Mouse (Mus musculus): ENCODE results near the gene Banp. TPM values are rescaled to one million over a fixed set of nuclear protein-coding genes. Genes with fewer than 3 reads are reported as not detected.

The Banp gene
- polyA plus RNA-seq, 2 experiments: 33.2 to 97.7 TPM

- DNase-seq (ENCODE audit: low spot score): no peak
- Histone ChIP-seq H3K4me1 (ENCODE audit: control insufficient read depth, insufficient read depth, low read length) (peaks cover 18% of the 10 kb centered on the region), H3K4me3 (replicated peaks; ENCODE audit: low read length) (no peak overlapping the region), H3K27ac (replicated peaks; ENCODE audit: low read depth, low read length) (no peak overlapping the region), H3K9ac (ENCODE audit: low read depth, low read length, severe bottlenecking) (no peak overlapping the region), H3K36me3 (ENCODE audit: control insufficient read depth, insufficient read depth, low read length) (no peaks in the 10 kb centered on the region), H3K4me2 (replicated peaks; ENCODE audit: low read depth, low read length, severe bottlenecking) (no peak overlapping the region), H3K27me3 (ENCODE audit: control insufficient read depth, insufficient read depth, low read length) (no peaks in the 10 kb centered on the region), H3K9me3 (ENCODE audit: control insufficient read depth, low read length) (no peaks in the 10 kb centered on the region)
- ATAC-seq (ENCODE audit: low FRiP score, low read depth): no peak
- TF ChIP-seq POLR2A (IDR thresholded peaks at IDR 0.05; ENCODE audit: borderline replicate concordance, extremely low read depth, insufficient read depth, insufficient read length): no peak
- 78% methylated on average over 8 of the region's 8 CpGs for WGBS
These were observed 109.4 kb downstream of the Banp start for GRCm38 (mm10) chr8:122058951-122059350.

- Histone ChIP-seq H3K4me2 (replicated peaks; ENCODE audit: low read depth, low read length, severe bottlenecking) (no peak overlapping the region), H3K9ac (ENCODE audit: low read depth, low read length, severe bottlenecking) (no peak overlapping the region), H3K9me3 (ENCODE audit: control insufficient read depth, low read length) (no peaks in the 10 kb centered on the region), H3K4me1 (ENCODE audit: control insufficient read depth, insufficient read depth, low read length) (peaks cover 3% of the 10 kb centered on the region; the same call in 1 of the 2 replicates), H3K36me3 (ENCODE audit: control insufficient read depth, insufficient read depth, low read length) (no peaks in the 10 kb centered on the region), H3K27me3 (ENCODE audit: control insufficient read depth, insufficient read depth, low read length) (no peaks in the 10 kb centered on the region), H3K27ac (replicated peaks; ENCODE audit: low read depth, low read length) (no peak overlapping the region), H3K4me3 (replicated peaks; ENCODE audit: low read length) (no peak overlapping the region)
- DNase-seq (ENCODE audit: low spot score) (no peak), ATAC-seq (ENCODE audit: low FRiP score, low read depth) (no peak)
- WGBS: 65% methylated on average over 12 of the region's 12 CpGs
- no peak for TF ChIP-seq POLR2A (IDR thresholded peaks at IDR 0.05; ENCODE audit: borderline replicate concordance, extremely low read depth, insufficient read depth, insufficient read length)
These were observed 113.1 kb downstream of the Banp start for GRCm38 (mm10) chr8:122062508-122063223.

GRCm38 (mm10) chr8:122064353-122064752, 114.8 kb downstream of the Banp start:
- Histone ChIP-seq H3K4me3 (replicated peaks; ENCODE audit: low read length) (no peak overlapping the region), H3K27me3 (ENCODE audit: control insufficient read depth, insufficient read depth, low read length) (no peaks in the 10 kb centered on the region), H3K4me1 (ENCODE audit: control insufficient read depth, insufficient read depth, low read length) (peaks cover 3% of the 10 kb centered on the region; the same call in 1 of the 2 replicates), H3K27ac (replicated peaks; ENCODE audit: low read depth, low read length) (no peak overlapping the region), H3K4me2 (replicated peaks; ENCODE audit: low read depth, low read length, severe bottlenecking) (no peak overlapping the region), H3K9me3 (ENCODE audit: control insufficient read depth, low read length) (no peaks in the 10 kb centered on the region), H3K9ac (ENCODE audit: low read depth, low read length, severe bottlenecking) (no peak overlapping the region), H3K36me3 (ENCODE audit: control insufficient read depth, insufficient read depth, low read length) (no peaks in the 10 kb centered on the region)
- WGBS: 29% methylated on average over 7 of the region's 7 CpGs
- DNase-seq (ENCODE audit: low spot score): peak; percentile 42
- no peak for ATAC-seq (ENCODE audit: low FRiP score, low read depth)
- TF ChIP-seq POLR2A (IDR thresholded peaks at IDR 0.05; ENCODE audit: borderline replicate concordance, extremely low read depth, insufficient read depth, insufficient read length): no peak

- H3K36me3 ChIP-seq (ENCODE audit: control insufficient read depth, insufficient read depth, low read length): no peaks in the 10 kb centered on the region
- no peak overlapping the region for H3K27ac ChIP-seq (replicated peaks; ENCODE audit: low read depth, low read length)
- H3K27me3 ChIP-seq (ENCODE audit: control insufficient read depth, insufficient read depth, low read length): no peaks in the 10 kb centered on the region
- H3K4me2 ChIP-seq (replicated peaks; ENCODE audit: low read depth, low read length, severe bottlenecking): no peak overlapping the region
- peaks cover 3% of the 10 kb centered on the region; the same call in 1 of the 2 replicates for H3K4me1 ChIP-seq (ENCODE audit: control insufficient read depth, insufficient read depth, low read length)
- H3K9ac ChIP-seq (ENCODE audit: low read depth, low read length, severe bottlenecking): no peak overlapping the region
- no peak overlapping the region for H3K4me3 ChIP-seq (replicated peaks; ENCODE audit: low read length)
- 59% methylated on average over 15 of the region's 15 CpGs for WGBS
- DNase-seq (ENCODE audit: low spot score): no peak
- no peak for ATAC-seq (ENCODE audit: low FRiP score, low read depth)
- no peaks in the 10 kb centered on the region for H3K9me3 ChIP-seq (ENCODE audit: control insufficient read depth, low read length)
- TF ChIP-seq POLR2A (IDR thresholded peaks at IDR 0.05; ENCODE audit: borderline replicate concordance, extremely low read depth, insufficient read depth, insufficient read length): no peak
These were observed 118.4 kb downstream of the Banp start for GRCm38 (mm10) chr8:122067783-122068505.

GRCm38 (mm10) chr8:122068609-122069008, 119.1 kb downstream of the Banp start:
- Histone ChIP-seq H3K9ac (ENCODE audit: low read depth, low read length, severe bottlenecking) (no peak overlapping the region), H3K4me1 (ENCODE audit: control insufficient read depth, insufficient read depth, low read length) (peaks cover 3% of the 10 kb centered on the region; the same call in 1 of the 2 replicates), H3K4me3 (replicated peaks; ENCODE audit: low read length) (no peak overlapping the region), H3K27ac (replicated peaks; ENCODE audit: low read depth, low read length) (no peak overlapping the region), H3K36me3 (ENCODE audit: control insufficient read depth, insufficient read depth, low read length) (no peaks in the 10 kb centered on the region), H3K9me3 (ENCODE audit: control insufficient read depth, low read length) (no peaks in the 10 kb centered on the region), H3K27me3 (ENCODE audit: control insufficient read depth, insufficient read depth, low read length) (no peaks in the 10 kb centered on the region), H3K4me2 (replicated peaks; ENCODE audit: low read depth, low read length, severe bottlenecking) (no peak overlapping the region)
- no peak for TF ChIP-seq POLR2A (IDR thresholded peaks at IDR 0.05; ENCODE audit: borderline replicate concordance, extremely low read depth, insufficient read depth, insufficient read length)
- ATAC-seq (ENCODE audit: low FRiP score, low read depth): no peak
- DNase-seq (ENCODE audit: low spot score): no peak
- 80% methylated on average over 13 of the region's 13 CpGs for WGBS
